18 mouse cellular contexts compared by ENCODE assay signal in the genomic region with DNA sequence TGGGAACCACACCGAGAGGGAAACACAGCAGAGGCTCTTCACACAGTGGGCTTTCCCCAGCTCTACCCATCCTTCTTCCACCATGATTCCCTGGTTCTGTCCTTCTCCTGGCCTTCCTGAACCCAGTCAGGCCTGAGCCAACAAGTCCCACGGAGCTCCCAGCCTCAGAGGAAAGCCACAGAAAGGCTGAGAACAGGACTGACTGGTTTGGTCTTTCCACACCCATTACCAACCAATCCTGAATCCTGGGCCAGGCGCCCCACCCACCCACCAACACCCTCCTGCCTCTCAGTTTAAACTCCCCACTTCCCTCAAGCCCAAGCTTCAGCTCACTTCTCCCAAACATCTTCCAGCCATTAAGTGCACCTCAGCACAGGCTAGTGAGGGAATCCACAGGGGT. TPM values are rescaled to one million over a fixed set of nuclear protein-coding genes. Genes with fewer than 3 reads are reported as not detected.
DNase-seq lines count a peak whose midpoint lies in the region; ATAC-seq and TF ChIP-seq lines count a peak whose summit lies in the region.
"Had no signal": no experiment of that assay in that cellular context is flagged by ENCODE, and none has a peak within 500 bp of the region (broad histone marks: within the 10 kb centered on the region; RNA-seq: fewer than 3 reads in every experiment).

No protein-coding gene starts in this region.

- no peak overlapping the region for H3K9ac ChIP-seq in liver, embryonic 13.5 days
- H3K9ac ChIP-seq in liver, embryonic 11.5 days (ENCODE audit: low read depth, low read length), result no peak overlapping the region
- no peak overlapping the region for H3K9ac ChIP-seq in embryonic facial prominence, embryonic 14.5 days (ENCODE audit: low read depth, low read length)
- no peak overlapping the region for H3K9ac ChIP-seq in intestine, embryonic 16.5 days (ENCODE audit: low read depth, low read length)
- no peak overlapping the region for H3K9ac ChIP-seq in heart, adult 2 months (ENCODE audit: low read depth, low read length)
- H3K9ac ChIP-seq: embryonic facial prominence, embryonic 12.5 days; forebrain, embryonic 12.5 days; liver, embryonic 15.5 days; neural tube, embryonic 12.5 days had no signal

- H3K79me2 ChIP-seq in heart, adult 2 months (replicated peaks; ENCODE audit: control insufficient read depth, insufficient read depth, low read length), result no peaks in the 10 kb centered on the region

- no peaks in the 10 kb centered on the region for H3K27me3 ChIP-seq in liver, embryonic 13.5 days
- H3K27me3 ChIP-seq in liver, embryonic 11.5 days (replicated peaks; ENCODE audit: control insufficient read depth, insufficient read depth, low read length), result no peaks in the 10 kb centered on the region
- peaks cover 13% of the 10 kb centered on the region; the same call in 1 of the 2 replicates for H3K27me3 ChIP-seq in embryonic facial prominence, embryonic 14.5 days (replicated peaks; ENCODE audit: control insufficient read depth, insufficient read depth, low read length)
- no peaks in the 10 kb centered on the region for H3K27me3 ChIP-seq in intestine, embryonic 16.5 days (replicated peaks; ENCODE audit: control insufficient read depth, insufficient read depth, low read length)
- peaks cover 4% of the 10 kb centered on the region; the same call in 1 of the 2 replicates for H3K27me3 ChIP-seq in heart, adult 2 months (ENCODE audit: control insufficient read depth, insufficient read depth, low read length)
- H3K27me3 ChIP-seq: liver, embryonic 15.5 days had no signal

- 62% methylated on average over 3 of the region's 3 CpGs for WGBS in liver, embryonic 13.5 days (ENCODE audit: insufficient replicate concordance)
- 53% methylated on average over 3 of the region's 3 CpGs for WGBS in liver, embryonic 11.5 days
- WGBS in embryonic facial prominence, embryonic 14.5 days, result 61% methylated on average over 3 of the region's 3 CpGs
- 59% methylated on average over 3 of the region's 3 CpGs for WGBS in intestine, embryonic 16.5 days
- WGBS in heart, adult 2 months, result 76% methylated on average over 3 of the region's 3 CpGs

- H3K9me3 ChIP-seq in liver, embryonic 13.5 days (replicated peaks), result no peaks in the 10 kb centered on the region
- no peaks in the 10 kb centered on the region for H3K9me3 ChIP-seq in liver, embryonic 11.5 days (ENCODE audit: control insufficient read depth, low read length)
- no peaks in the 10 kb centered on the region for H3K9me3 ChIP-seq in embryonic facial prominence, embryonic 14.5 days (ENCODE audit: control insufficient read depth, low read length)
- no peaks in the 10 kb centered on the region for H3K9me3 ChIP-seq in intestine, embryonic 16.5 days (ENCODE audit: control insufficient read depth, low read length)
- H3K9me3 ChIP-seq: embryonic facial prominence, embryonic 12.5 days; forebrain, embryonic 12.5 days; liver, embryonic 15.5 days had no signal

- intact Hi-C loops in heart, adult 2 months (cut with DNase I), result no loop called here

- no peak for TF ChIP-seq EP300 in heart, adult 2 months (IDR thresholded peaks at IDR 0.05; ENCODE audit: insufficient read depth, low read depth, low read length)

- H3K36me3 ChIP-seq in liver, embryonic 13.5 days, result no peaks in the 10 kb centered on the region
- no peaks in the 10 kb centered on the region for H3K36me3 ChIP-seq in liver, embryonic 11.5 days (ENCODE audit: control insufficient read depth, insufficient read depth, low read length)
- no peaks in the 10 kb centered on the region for H3K36me3 ChIP-seq in embryonic facial prominence, embryonic 14.5 days (ENCODE audit: control insufficient read depth, insufficient read depth, low read length)
- no peaks in the 10 kb centered on the region for H3K36me3 ChIP-seq in intestine, embryonic 16.5 days (ENCODE audit: control insufficient read depth, insufficient read depth, low read length)
- no peaks in the 10 kb centered on the region for H3K36me3 ChIP-seq in heart, adult 2 months (ENCODE audit: control insufficient read depth, insufficient read depth, low read length)
- H3K36me3 ChIP-seq: embryonic facial prominence, embryonic 12.5 days; forebrain, embryonic 12.5 days; liver, embryonic 15.5 days; neural tube, embryonic 12.5 days had no signal

- no peak for TF ChIP-seq POLR2A in heart, adult 2 months (IDR thresholded peaks at IDR 0.05; ENCODE audit: insufficient read depth, low read depth, low read length)

- H3K27ac ChIP-seq in liver, embryonic 13.5 days, result no peak overlapping the region
- H3K27ac ChIP-seq in liver, embryonic 11.5 days (ENCODE audit: low read depth, low read length), result no peak overlapping the region
- H3K27ac ChIP-seq in embryonic facial prominence, embryonic 14.5 days (replicated peaks; ENCODE audit: low read depth, low read length), result no peak overlapping the region
- peak overlapping the region; percentile 39 for H3K27ac ChIP-seq in intestine, embryonic 16.5 days (ENCODE audit: low read length)
- no peak overlapping the region for H3K27ac ChIP-seq in heart, adult 2 months
- H3K27ac ChIP-seq: embryonic facial prominence, embryonic 12.5 days; forebrain, embryonic 12.5 days; hindbrain, postnatal 0 days; layer of hippocampus, adult 2 months; liver, embryonic 15.5 days; neural tube, embryonic 12.5 days had no signal

- no peak overlapping the region for H3K4me3 ChIP-seq in liver, embryonic 13.5 days (replicated peaks)
- H3K4me3 ChIP-seq in liver, embryonic 11.5 days (ENCODE audit: low read depth, low read length), result no peak overlapping the region
- H3K4me3 ChIP-seq in embryonic facial prominence, embryonic 14.5 days (ENCODE audit: low read depth, low read length), result no peak overlapping the region
- no peak overlapping the region for H3K4me3 ChIP-seq in intestine, embryonic 16.5 days (ENCODE audit: low read length)
- H3K4me3 ChIP-seq in heart, adult 2 months, result no peak overlapping the region
- H3K4me3 ChIP-seq: embryonic facial prominence, embryonic 12.5 days; forebrain, embryonic 12.5 days; layer of hippocampus, adult 2 months; liver, embryonic 15.5 days; neural tube, embryonic 12.5 days had no signal

- no peak for ATAC-seq in liver, embryonic 13.5 days (ENCODE audit: low read depth)
- ATAC-seq in liver, embryonic 11.5 days (replicated peaks; ENCODE audit: low FRiP score), result no peak
- ATAC-seq in embryonic facial prominence, embryonic 14.5 days (ENCODE audit: low read depth), result peak; percentile 81
- peak; percentile 57 for ATAC-seq in intestine, embryonic 16.5 days
- ATAC-seq: hindbrain, postnatal 0 days had no signal

- no peak for DNase-seq in liver, embryonic 13.5 days
- DNase-seq in liver, embryonic 11.5 days (ENCODE audit: low spot score), result no peak
- DNase-seq in embryonic facial prominence, embryonic 14.5 days (ENCODE audit: low spot score), result peak; percentile 79
- DNase-seq in lung, postnatal 10 days, result peak; percentile 27
- DNase-seq in embryo, embryonic 9.5 days (ENCODE audit: extremely low spot score), result no peak
- no peak for DNase-seq in heart, adult 2 months
- DNase-seq in spleen, postnatal 4 days (ENCODE audit: low spot score in 2 of 2), result no peak
- DNase-seq: adrenal gland, postnatal 36 days; cerebellum, postnatal 25 days; heart, postnatal 14 days; right cerebral cortex, postnatal 4 days had no signal

- H3K4me1 ChIP-seq in liver, embryonic 13.5 days (replicated peaks), result peaks cover 85% of the 10 kb centered on the region
- peaks cover 44% of the 10 kb centered on the region for H3K4me1 ChIP-seq in liver, embryonic 11.5 days (replicated peaks; ENCODE audit: control insufficient read depth, insufficient read depth, low read length)
- H3K4me1 ChIP-seq in embryonic facial prominence, embryonic 14.5 days (ENCODE audit: control insufficient read depth, insufficient read depth, low read length), result peaks cover 5% of the 10 kb centered on the region; the same call in 1 of the 2 replicates
- H3K4me1 ChIP-seq in intestine, embryonic 16.5 days (ENCODE audit: control insufficient read depth, insufficient read depth, low read length), result peaks cover 19% of the 10 kb centered on the region; the same call in 1 of the 2 replicates
- 0 out of 2 replicates have a peak, but pooled peaks cover 1% of the 10 kb centered on the region for H3K4me1 ChIP-seq in heart, adult 2 months (ENCODE audit: control insufficient read depth, insufficient read depth, low read length)

- 0 out of 2 replicates have a peak overlapping the region, but pooled peaks have one; percentile 15 for H3K4me2 ChIP-seq in liver, embryonic 13.5 days
- H3K4me2 ChIP-seq in liver, embryonic 11.5 days, result no peak overlapping the region
- H3K4me2 ChIP-seq in embryonic facial prominence, embryonic 14.5 days (ENCODE audit: low read depth, low read length), result no peak overlapping the region
- H3K4me2 ChIP-seq in intestine, embryonic 16.5 days (ENCODE audit: low read depth, low read length), result no peak overlapping the region
- H3K4me2 ChIP-seq: embryonic facial prominence, embryonic 12.5 days; forebrain, embryonic 12.5 days; liver, embryonic 15.5 days; neural tube, embryonic 12.5 days had no signal

- TF ChIP-seq CTCF in heart, adult 2 months (IDR thresholded peaks at IDR 0.05), result no peak

RNA-seq across cellular contexts. Expression of a gene that starts 4.4 kb away (rescaled TPM):
- 11.2 and 13.5 TPM in 2 replicates for polyA plus RNA-seq in liver, embryonic 13.5 days (2015; fragmentation: Nextera tagmentation; extraction: Ambion mirVana)
- 15.8 and 20.8 TPM in 2 replicates for polyA plus RNA-seq in liver, embryonic 11.5 days (2014; fragmentation: Nextera tagmentation; extraction: Ambion mirVana)
- polyA plus RNA-seq in embryonic facial prominence, embryonic 14.5 days (2014; fragmentation: Nextera tagmentation; extraction: Ambion mirVana), result 2.1 and 2.2 TPM in 2 replicates
- polyA plus RNA-seq in intestine, embryonic 16.5 days (2015; fragmentation: Nextera tagmentation; extraction: Ambion mirVana), result 12.7 and 13.0 TPM in 2 replicates
- total RNA-seq in heart, adult 2 months (2021), result 1 to 10 TPM; 1.5 to 1.6 TPM
- polyA plus RNA-seq in heart, adult 2 months (2012; rRNA removed), result 2.3 and 3.4 TPM in 2 replicates

Comparison
In these comparisons a context has a peak if more than half of its experiments do, and no peak if none do; other contexts are left out.
1. ATAC-seq: peak in embryonic facial prominence, embryonic 14.5 days (single experiment) and intestine, embryonic 16.5 days (single experiment); none in liver, embryonic 13.5 days (single experiment) and liver, embryonic 11.5 days (single experiment).
2. DNase-seq: peak in embryonic facial prominence, embryonic 14.5 days (single experiment) and lung, postnatal 10 days (single experiment); none in liver, embryonic 13.5 days (single experiment), liver, embryonic 11.5 days (single experiment), embryo, embryonic 9.5 days (single experiment), heart, adult 2 months (0 of 2) and spleen, postnatal 4 days (0 of 2).